Mouse (Mus musculus) bone marrow macrophage, adult 2 months (primary cell): ENCODE measurements around the gene Nom1.

ENCODE experiments used
- CTCF ChIP-seq: IDR thresholded peaks from 2 replicates; pipeline ENCODE4 v1.5.1; 2012; ENCODE audit warnings: low read depth, mild to moderate bottlenecking, low read length, moderate library complexity
- POLR2A ChIP-seq: IDR thresholded peaks from 2 replicates; pipeline ENCODE4 v1.6.1; 2012; ENCODE audit warnings: mild to moderate bottlenecking, low read depth, low read length, borderline replicate concordance

DNA sequence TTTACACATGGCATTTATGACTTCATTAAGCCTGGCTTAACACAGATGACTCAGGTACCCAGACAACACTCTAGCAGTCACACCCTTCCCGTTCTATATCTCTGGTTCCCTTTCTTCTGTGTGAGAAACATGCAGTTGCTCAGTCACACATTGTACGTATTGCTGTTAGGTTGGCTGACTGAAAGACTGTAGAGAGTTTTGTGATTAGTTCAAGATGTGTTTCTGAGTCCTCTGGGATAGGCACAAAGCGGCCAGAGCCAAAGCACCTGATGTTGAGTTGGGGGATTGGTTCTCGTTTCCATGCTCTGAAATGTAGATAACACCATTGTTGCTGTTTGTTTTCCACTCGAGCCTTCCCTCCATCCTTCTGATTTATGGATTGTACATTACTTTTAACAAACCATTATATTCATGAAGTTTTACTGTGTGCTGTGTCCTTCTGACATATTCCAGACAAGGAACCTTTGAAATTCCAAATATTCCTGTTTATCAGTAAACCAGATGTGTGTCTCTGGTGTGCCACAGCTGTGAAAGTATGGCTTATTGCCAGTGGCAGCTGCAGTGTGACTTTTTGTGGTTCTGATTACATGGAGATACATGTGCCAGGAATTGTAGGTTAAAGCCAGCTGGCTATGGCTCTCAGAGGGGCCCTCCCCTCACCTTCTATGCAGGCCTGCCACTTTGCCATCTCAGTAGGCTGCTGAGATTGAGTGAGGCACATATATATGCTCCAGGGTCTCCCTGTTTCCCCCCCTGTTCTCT lies 22.6 kb downstream of the Nom1 start:
- no peak for TF ChIP-seq CTCF
- no peak for TF ChIP-seq POLR2A
